Mouse (Mus musculus) forebrain, embryonic 14.5 days (tissue): ENCODE measurements at regions not wholly inside any gene's neighbourhood (a gene's known extent, or its start where the extent isn't known, plus 50 kb on each side); places are given as distances from the start of the nearest gene placed in this dataset.
A peak's percentile ranks its signal among the peaks of the same experiment; 100 is the strongest.

ENCODE experiments used
- ATAC-seq: fragments of 200-750 bp; cut with Nextera tagmentation; 2 replicates; pipeline ENCODE4 v1.8.0; 2017; ENCODE audit warnings: mild to moderate bottlenecking, moderate library complexity
- DNase-seq: peaks from one replicate; pipeline ENCODE4 v3.0.0-alpha.2; 2015; ENCODE audit warnings: low spot score
- H3K27ac ChIP-seq: fragments of 300-500 bp; sonication (generic); 2 replicates; pipeline ENCODE4 v1.5.1; 2014; ENCODE audit warnings: low read depth, mild to moderate bottlenecking, control low read depth, low read length, moderate library complexity
- H3K27me3 ChIP-seq: fragments of 300-500 bp; sonication (generic); replicated peaks from 2 replicates; pipeline ENCODE4 v1.6.1; 2014; ENCODE audit warnings: low read length, control low read depth, mixed read lengths; ENCODE audit not compliant: control insufficient read depth, insufficient read depth
- H3K36me3 ChIP-seq: fragments of 300-500 bp; sonication (generic); 2 replicates; pipeline ENCODE4 v1.6.1; 2014; ENCODE audit warnings: low read length, control low read depth; ENCODE audit not compliant: control insufficient read depth, insufficient read depth
- H3K4me1 ChIP-seq: fragments of 300-500 bp; sonication (generic); 2 replicates; pipeline ENCODE4 v1.6.1; 2014; ENCODE audit warnings: antibody characterized with exemption, low read length, control low read depth; ENCODE audit not compliant: control insufficient read depth, insufficient read depth
- H3K4me2 ChIP-seq: fragments of 300-500 bp; sonication (generic); 2 replicates; pipeline ENCODE4 v1.6.1; 2014; ENCODE audit warnings: mild to moderate bottlenecking, control low read depth, low read length
- H3K4me3 ChIP-seq: fragments of 300-500 bp; sonication (generic); 2 replicates; pipeline ENCODE4 v1.5.1; 2014; ENCODE audit warnings: low read depth, low read length, control low read depth
- H3K9ac ChIP-seq: fragments of 300-500 bp; sonication (generic); 2 replicates; pipeline ENCODE4 v1.6.1; 2014; ENCODE audit warnings: mild to moderate bottlenecking, low read length, control low read depth, moderate library complexity
- H3K9me3 ChIP-seq: fragments of 300-500 bp; sonication (generic); replicated peaks from 2 replicates; pipeline ENCODE4 v1.6.1; 2016; ENCODE audit warnings: low read length, control low read depth, mixed read lengths; ENCODE audit not compliant: control insufficient read depth
- WGBS: fragments of 180-500 bp; shearing (Covaris S2); extraction: QIAGEN DNeasy Blood & Tissue Kit; methylation state at CpG from one replicate; pipeline ENCODE4 v1.1.7; 2014; 5-methylcytosine and 5-hydroxymethylcytosine counted together

DNA sequence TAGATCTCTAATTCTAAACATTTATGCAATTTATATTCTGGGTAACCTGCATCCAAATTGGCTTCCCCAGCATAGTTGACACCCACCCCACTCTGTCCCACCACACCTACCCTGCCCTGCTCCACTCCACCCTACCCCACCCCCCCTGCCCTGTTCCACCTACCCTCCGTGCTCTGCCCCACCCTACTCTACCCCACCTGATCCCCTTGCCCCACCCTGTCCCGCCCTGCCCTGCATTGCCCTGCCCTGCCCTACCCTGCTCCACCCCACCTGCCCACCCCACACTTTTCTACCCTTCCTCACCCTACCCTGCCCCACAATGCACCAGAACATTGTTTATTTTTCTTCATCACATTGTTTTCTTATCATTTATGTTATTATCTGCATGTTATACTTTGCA is 185.6 kb upstream of the Fam3c start:
- no peak for ATAC-seq
- no peak overlapping the region for H3K9ac ChIP-seq

DNA sequence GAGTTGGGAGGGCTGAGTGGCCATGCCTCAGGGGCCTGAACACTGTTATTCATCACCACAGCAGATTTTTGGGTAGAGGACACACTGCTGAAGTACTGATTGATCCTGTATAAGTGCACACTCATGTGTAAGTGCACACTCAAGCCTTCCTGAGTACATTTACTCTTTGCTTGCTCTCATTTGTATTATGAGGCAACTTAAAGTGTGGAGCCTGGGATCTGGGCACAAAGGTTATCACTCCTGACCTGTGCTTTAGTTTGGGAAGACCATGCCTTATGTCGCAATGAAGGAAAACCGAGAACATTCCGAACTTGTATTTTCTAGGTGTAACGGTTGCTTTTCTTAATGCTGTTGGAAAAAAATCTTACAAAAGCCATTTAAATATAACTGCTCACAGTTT is 182.2 kb upstream of the Fam3c start:
- ATAC-seq, result no peak
- 94% methylated on average over 4 of the region's 4 CpGs for WGBS
- no peaks in the 10 kb centered on the region for H3K36me3 ChIP-seq
- no peak overlapping the region for H3K9ac ChIP-seq
- DNase-seq, result no peak
- H3K4me1 ChIP-seq, result no peaks in the 10 kb centered on the region
- no peak overlapping the region for H3K27ac ChIP-seq
- no peaks in the 10 kb centered on the region for H3K9me3 ChIP-seq
- no peak overlapping the region for H3K4me3 ChIP-seq
- no peak overlapping the region for H3K4me2 ChIP-seq
- no peaks in the 10 kb centered on the region for H3K27me3 ChIP-seq

More for the DNA sequence above, 185.6 kb upstream of the Fam3c start:
- Histone ChIP-seq H3K4me3 (no peak overlapping the region), H3K27ac (no peak overlapping the region), H3K9me3 (no peaks in the 10 kb centered on the region), H3K27me3 (no peaks in the 10 kb centered on the region), H3K36me3 (no peaks in the 10 kb centered on the region), H3K4me1 (no peaks in the 10 kb centered on the region), H3K4me2 (no peak overlapping the region)
- 79% methylated on average over 2 of the region's 2 CpGs for WGBS
- no peak for DNase-seq

DNA sequence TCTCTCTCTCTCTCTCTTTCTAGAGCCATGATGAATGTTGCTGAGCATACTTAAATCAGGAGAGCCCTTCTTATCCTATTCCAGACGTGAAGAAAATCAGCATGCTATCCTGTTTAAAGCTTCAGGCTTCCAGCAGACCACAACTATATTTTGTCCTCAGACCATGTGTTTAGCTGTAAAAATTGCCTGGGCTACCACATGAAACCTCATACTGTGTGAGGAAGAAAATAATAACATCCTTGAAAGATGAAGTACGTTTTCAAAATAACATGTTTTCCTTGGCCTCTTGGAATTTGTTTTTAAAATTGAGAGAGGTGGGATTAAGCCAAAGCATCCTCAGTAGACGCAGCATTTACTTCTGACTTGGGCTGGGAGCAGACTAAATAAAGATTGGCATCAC is 168.3 kb upstream of the Fam3c start:
- DNase-seq (no peak), ATAC-seq (no peak)
- H3K9me3 ChIP-seq, result 0 out of 2 replicates have a peak, but pooled peaks cover 3% of the 10 kb centered on the region
- no peaks in the 10 kb centered on the region for H3K4me1 ChIP-seq
- no peak overlapping the region for H3K4me3 ChIP-seq
- H3K36me3 ChIP-seq, result no peaks in the 10 kb centered on the region
- no peak overlapping the region for H3K9ac ChIP-seq
- H3K27me3 ChIP-seq, result no peaks in the 10 kb centered on the region
- H3K4me2 ChIP-seq, result no peak overlapping the region
- 67% methylated on average over 3 of the region's 3 CpGs for WGBS
- H3K27ac ChIP-seq, result no peak overlapping the region

DNA sequence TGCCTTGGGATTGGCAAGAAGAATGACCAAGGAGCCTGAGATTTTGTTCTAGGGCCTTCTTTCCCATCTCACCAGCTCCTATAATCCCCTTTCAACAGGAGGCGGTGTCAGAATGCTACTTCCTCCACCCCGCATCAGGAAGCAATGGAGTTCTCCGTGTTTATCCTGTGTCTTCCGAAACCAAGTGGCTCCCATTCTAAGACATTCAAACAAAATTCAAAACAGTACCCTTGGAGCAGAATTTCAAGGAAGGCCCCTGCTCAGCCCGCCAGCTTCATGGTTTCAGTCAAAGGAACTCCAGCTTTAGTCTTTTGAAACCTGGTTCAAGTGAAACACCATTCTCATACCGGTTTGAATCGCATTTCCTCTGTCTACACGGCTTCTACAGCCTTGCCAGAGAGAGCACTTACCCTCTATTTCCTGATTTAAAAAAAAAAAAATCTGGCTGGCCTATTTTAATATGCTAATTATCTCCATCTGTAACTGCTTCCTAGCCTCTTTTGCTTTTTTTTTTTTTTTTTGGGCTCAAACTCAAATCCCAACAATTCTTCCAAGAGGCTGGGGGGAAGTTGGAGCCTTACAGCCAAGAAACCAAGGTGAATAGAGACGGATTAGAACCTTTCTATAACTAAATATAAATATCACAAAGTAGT is 167.7 kb upstream of the Fam3c start:
- Histone ChIP-seq H3K36me3 (no peaks in the 10 kb centered on the region), H3K27me3 (no peaks in the 10 kb centered on the region), H3K27ac (peak overlapping the region; percentile 58; the same call in 1 of the 2 replicates), H3K4me3 (no peak overlapping the region), H3K9ac (no peak overlapping the region), H3K9me3 (0 out of 2 replicates have a peak, but pooled peaks cover 3% of the 10 kb centered on the region), H3K4me1 (no peaks in the 10 kb centered on the region), H3K4me2 (no peak overlapping the region)
- DNase-seq (peak; percentile 71), ATAC-seq (no peak)
- 72% methylated on average over 9 of the region's 9 CpGs for WGBS

DNA sequence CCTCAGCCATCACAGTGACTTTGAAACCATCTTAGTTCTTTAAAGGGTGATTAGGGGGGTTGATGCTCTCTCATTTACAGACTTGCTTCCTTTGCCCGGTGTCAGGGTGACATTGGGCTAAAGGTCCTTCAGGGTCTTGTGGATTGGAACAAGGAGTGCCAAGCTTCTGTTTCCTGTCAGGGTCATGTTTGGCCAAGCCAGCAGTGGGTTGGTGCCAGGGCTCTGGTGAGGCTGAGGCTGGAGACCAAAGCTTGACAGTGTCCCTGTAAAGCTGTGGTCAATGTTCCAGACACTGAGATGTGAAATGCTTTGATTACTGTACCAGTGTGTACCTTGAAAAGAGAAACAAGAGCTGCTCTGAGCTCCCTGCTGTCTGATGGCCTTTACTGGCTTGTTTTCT is 150.8 kb upstream of the Fam3c start:
- H3K4me2 ChIP-seq, result no peak overlapping the region
- H3K4me3 ChIP-seq, result no peak overlapping the region
- 97% methylated on average over 1 of the region's 1 CpGs for WGBS
- DNase-seq, result no peak
- no peaks in the 10 kb centered on the region for H3K9me3 ChIP-seq
- H3K4me1 ChIP-seq, result no peaks in the 10 kb centered on the region
- H3K27me3 ChIP-seq, result no peaks in the 10 kb centered on the region
- ATAC-seq, result no peak
- no peaks in the 10 kb centered on the region for H3K36me3 ChIP-seq
- no peak overlapping the region for H3K9ac ChIP-seq
- no peak overlapping the region for H3K27ac ChIP-seq

DNA sequence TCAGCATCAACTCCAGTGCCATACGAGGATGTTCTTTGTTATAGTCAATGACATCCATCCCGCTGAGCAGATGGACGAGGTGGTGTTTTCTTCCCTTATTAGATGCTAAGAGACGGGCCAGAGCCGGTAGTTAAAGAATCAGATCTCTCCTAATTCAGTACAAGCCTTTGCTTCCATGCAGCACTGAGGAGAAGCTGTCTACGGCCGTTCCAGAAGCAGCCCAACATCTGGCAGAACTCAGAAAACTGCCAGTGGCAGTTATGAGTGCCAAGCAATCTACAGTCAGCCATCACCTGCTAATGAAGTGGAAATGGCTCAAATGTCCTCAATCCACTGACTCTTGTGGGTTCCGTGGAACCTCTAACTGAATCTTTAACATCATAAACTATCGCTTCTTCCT is 141.3 kb upstream of the Fam3c start:
- 81% methylated on average over 9 of the region's 9 CpGs for WGBS
- H3K4me3 ChIP-seq, result no peak overlapping the region
- H3K9me3 ChIP-seq, result no peaks in the 10 kb centered on the region
- H3K9ac ChIP-seq, result no peak overlapping the region
- no peaks in the 10 kb centered on the region for H3K36me3 ChIP-seq
- no peak for ATAC-seq
- no peak overlapping the region for H3K4me2 ChIP-seq
- DNase-seq, result no peak
- no peaks in the 10 kb centered on the region for H3K27me3 ChIP-seq
- H3K27ac ChIP-seq, result no peak overlapping the region
- H3K4me1 ChIP-seq, result no peaks in the 10 kb centered on the region

DNA sequence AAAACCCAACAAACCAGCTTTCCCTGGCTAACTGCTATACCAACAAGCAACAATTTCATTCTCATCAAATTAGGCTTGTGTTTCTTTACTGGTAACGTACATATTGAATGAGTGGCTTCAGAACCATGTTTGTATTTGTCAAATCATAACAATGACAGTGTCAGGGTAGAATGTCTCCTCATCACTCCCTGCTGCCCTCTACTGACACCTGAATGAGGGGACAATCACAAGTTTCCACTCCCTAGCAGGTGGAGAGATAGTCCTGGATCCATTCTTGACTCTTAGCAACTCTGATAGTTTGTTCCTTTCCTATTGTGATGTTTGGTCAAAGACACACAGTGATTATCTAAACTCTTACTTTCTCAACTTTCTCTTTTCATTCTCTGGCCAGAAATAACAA is 140.4 kb upstream of the Fam3c start:
- DNase-seq (no peak), ATAC-seq (no peak)
- Histone ChIP-seq H3K4me3 (no peak overlapping the region), H3K27me3 (no peaks in the 10 kb centered on the region), H3K27ac (no peak overlapping the region), H3K4me1 (no peaks in the 10 kb centered on the region), H3K4me2 (no peak overlapping the region), H3K9me3 (no peaks in the 10 kb centered on the region), H3K9ac (no peak overlapping the region), H3K36me3 (no peaks in the 10 kb centered on the region)
- WGBS, result 90% methylated on average over 1 of the region's 1 CpGs

DNA sequence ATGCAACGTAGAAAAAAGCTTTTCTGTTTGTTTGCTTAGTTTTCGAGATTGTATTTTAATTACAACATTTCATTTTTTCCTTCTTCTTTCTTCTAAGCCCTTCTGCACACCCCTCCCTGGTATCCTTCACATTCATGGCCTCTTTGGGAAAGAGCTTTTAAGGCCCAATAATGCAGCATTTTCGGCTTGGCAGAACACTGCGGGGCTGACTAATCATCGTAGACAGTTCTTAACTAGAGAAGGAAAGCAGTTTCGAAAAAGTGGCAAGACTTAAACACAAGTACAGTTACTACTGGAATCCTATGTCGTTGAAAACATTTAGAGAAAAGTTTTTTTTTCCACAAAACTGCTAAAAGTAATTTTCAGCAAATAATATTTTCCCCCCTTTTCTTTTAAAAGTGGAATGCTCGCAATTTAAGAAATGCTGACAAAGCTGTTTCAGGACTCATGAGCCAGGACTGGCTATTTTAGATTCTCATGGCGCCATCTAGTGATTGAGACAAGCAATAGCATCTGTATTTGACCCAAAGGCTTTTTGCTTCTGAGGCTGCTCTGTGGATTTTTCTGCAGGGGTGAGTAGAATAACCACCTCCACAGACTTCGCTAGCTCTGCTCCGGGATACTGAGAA is 137.7 kb upstream of the Fam3c start:
- Histone ChIP-seq H3K9me3 (no peaks in the 10 kb centered on the region), H3K27me3 (no peaks in the 10 kb centered on the region), H3K4me2 (no peak overlapping the region), H3K9ac (no peak overlapping the region), H3K27ac (no peak overlapping the region), H3K36me3 (no peaks in the 10 kb centered on the region), H3K4me3 (no peak overlapping the region), H3K4me1 (no peaks in the 10 kb centered on the region)
- ATAC-seq (peak; percentile 84), DNase-seq (peak; percentile 91)
- WGBS, result 35% methylated on average over 11 of the region's 11 CpGs

DNA sequence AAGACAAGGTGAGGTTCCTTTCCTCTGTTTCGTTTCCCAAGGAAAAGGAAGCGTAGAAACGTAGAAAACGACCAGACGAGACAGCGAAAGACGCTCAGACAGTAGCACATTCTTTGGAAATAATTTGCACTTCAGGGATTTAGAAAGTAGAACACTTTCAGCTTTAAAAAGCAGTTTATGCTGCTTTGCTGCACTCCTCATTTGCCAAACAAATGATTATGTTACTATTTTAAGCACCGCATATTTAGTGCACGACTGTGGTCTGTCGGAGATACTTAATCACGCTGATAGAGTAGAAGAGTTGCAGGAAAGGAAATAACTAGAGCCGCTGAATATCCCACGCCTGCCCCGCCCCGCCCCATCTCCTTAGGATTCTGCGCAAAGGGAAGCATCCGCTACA is 136.9 kb upstream of the Fam3c start:
- 88% methylated on average over 17 of the region's 17 CpGs for WGBS
- no peaks in the 10 kb centered on the region for H3K4me1 ChIP-seq
- no peaks in the 10 kb centered on the region for H3K9me3 ChIP-seq
- ATAC-seq (no peak), DNase-seq (no peak)
- no peaks in the 10 kb centered on the region for H3K36me3 ChIP-seq
- H3K27ac ChIP-seq, result no peak overlapping the region
- H3K4me3 ChIP-seq, result no peak overlapping the region
- H3K4me2 ChIP-seq, result no peak overlapping the region
- H3K27me3 ChIP-seq, result no peaks in the 10 kb centered on the region
- no peak overlapping the region for H3K9ac ChIP-seq
